Mouse (Mus musculus) left cerebral cortex, postnatal 25 days (tissue): ENCODE results near the gene Gm19668. TPM values are rescaled to one million over a fixed set of nuclear protein-coding genes. Genes with fewer than 3 reads are reported as not detected.
"Not testable (repeated sequence)": the region's sequence is repeated elsewhere in the genome, so short reads cannot be mapped to it uniquely, and the experiment has no call there.

Experiments
- DNase-seq, 2 experiments: peaks; one replicate each; pipeline ENCODE4 v3.0.0; 2022; ENCODE audit warnings: low spot score in 2 of 2, mixed read lengths in 1 of 2
- intact Hi-C: fragments of 180-260 bp; cut with DNase I; formaldehyde crosslinking; loops from one replicate; pipeline ENCODE4 v1.15.1; 2025
- total RNA-seq, 2 experiments: library from RNA; stranded (reverse); gene quantifications; 2 replicates each; pipeline ENCODE4 v1.2.3; 2021

The Gm19668 gene
- not detected for total RNA-seq

DNA sequence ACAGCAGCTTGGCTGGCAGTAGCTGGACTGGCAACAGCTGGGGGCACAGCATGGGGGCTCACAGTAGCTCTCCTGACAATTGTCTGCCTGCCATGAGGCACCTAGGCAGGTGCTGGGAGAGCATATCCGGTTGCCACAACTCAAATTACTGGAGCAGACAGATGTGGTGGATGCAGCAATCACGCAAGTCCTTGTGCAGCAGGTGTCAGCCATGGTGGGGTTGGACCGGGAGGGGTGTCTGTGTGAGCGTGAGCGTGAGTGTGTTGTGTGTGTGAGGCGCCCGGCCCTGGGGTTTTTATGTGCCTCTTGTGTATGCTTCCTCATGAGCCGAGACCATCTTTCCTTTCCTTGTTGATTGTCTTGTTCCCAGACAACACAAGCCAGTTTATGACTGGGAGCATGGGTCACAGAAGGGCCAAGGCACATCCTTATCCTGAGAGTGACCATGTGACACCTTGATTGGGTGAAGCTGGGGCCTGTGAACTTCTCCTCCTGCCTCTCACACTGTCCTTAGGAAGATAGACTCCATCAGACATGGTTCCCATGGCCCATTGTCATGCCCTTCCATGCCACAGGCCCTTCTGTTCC, at the start of gene Gm19668:
TSS of gene Gm19668 (minus strand) at position 213 of the 588 bp plus-strand sequence.
- intact Hi-C loops: no loop called here
- DNase-seq: no peak

- no peak for DNase-seq
- intact Hi-C loops: no loop called here
Observed at GRCm38 (mm10) chr10:77847538-77847937, 48.6 kb upstream of the Gm19668 start.

DNA sequence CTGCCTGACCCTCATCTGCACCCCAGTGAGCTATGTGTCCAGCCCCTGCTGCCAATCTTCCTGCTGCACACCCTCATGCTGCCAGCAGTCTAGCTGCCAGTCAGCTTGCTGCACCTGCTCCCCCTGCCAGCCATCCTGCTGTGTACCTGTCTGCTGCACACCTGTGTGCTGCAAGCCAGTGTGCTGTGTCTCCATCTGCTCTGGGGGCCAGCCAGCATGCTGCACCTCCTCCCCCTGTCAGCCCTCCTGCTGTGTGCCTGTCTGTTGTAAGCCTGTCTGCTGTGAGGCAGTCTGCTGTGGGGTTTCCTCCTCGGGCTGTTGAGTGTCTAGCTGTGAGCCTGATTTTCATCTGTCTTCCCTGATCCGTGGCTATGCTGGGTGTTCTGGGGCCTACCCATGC, 48.0 kb upstream of the Gm19668 start:
- intact Hi-C loops: no loop called here
- DNase-seq: no peak

DNA sequence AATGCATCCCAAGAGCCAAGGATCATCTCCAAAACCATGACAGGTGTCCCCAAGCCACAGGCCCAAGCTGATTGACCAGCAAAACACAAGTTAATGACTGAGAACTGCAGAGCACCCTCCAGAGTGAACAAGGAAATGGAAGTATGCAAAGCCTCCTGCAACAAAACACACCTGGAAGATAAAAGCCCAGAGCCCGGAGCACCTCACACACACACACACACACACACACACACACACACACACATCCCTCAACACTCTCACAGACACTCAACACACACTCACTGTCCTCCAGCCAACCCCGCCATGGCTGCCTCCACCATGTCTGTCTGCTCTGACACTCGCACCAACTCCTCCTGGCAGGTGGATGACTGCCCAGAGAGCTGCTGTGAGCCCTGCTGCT, 47.6 kb upstream of the Gm19668 start, which contains the start of gene Gm36176:
TSS of gene Gm36176 (plus strand) at position 301 of the 400 bp plus-strand sequence.
- intact Hi-C loops: no loop called here
- no peak for DNase-seq

- DNase-seq: no peak
- intact Hi-C loops: no loop called here
Observed at GRCm38 (mm10) chr10:77839006-77839405, 40.1 kb upstream of the Gm19668 start.

DNA sequence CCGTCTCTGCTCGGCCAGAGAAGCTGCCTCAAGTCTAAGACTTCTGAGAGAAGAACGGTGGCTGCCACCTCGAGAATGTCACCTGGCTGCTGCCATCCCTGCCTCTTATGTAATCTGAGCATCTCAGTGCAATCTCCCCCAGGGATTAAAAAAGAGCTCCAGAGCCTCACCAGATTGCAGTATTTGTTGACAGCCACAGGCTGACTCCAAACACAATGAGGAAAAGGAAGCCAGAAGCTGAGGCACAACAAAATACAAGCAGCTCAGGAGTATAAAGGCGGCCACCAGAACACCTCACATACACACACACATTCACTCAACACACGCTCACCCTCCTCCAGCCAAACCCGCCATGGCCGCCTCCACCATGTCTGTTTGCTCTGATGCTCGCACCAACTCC, 36.7 kb upstream of the Gm19668 start, which contains the start of gene Krtap10-10:
TSS of gene Krtap10-10 (plus strand) at position 301 of the 400 bp plus-strand sequence.
- intact Hi-C loops: no loop called here
- DNase-seq: peak in 1 of 2 experiments; percentile 37

- intact Hi-C loops: no loop called here
- DNase-seq: no peak
Observed at GRCm38 (mm10) chr10:77826951-77827350, 28.0 kb upstream of the Gm19668 start, which contains the start of gene Krtap10-4. Krtap10-4 (minus strand) TSS chr10:77827095.

- intact Hi-C loops: no loop called here
- DNase-seq: no peak
Observed at GRCm38 (mm10) chr10:77819203-77819602, 20.3 kb upstream of the Gm19668 start.

- intact Hi-C loops: no loop called here
- no peak for DNase-seq
Observed at GRCm38 (mm10) chr10:77818523-77818922, 19.6 kb upstream of the Gm19668 start.

- intact Hi-C loops: no loop called here
- DNase-seq: no peak
Observed at GRCm38 (mm10) chr10:77815514-77815913, 16.6 kb upstream of the Gm19668 start.

DNA sequence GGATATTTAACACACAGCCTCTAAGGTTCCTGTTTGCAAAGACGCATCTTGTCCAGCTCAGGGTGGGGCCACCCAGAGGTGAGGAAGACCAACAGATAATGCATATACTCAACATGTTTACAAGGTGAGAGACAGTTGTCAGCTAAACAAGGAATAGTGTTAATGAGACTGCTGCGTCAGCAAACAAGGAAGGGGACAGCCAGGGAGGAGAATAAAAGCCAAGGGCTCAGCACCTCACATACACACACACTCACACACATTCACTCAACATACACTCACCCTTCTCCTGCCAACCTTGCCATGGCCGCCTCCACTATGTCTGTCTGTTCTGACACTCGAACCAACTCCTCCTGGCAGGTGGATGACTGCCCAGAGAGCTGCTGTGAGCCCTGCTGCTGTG, 15.4 kb upstream of the Gm19668 start, which contains the start of gene Gm2696:
TSS of gene Gm2696 (plus strand) at position 301 of the 400 bp plus-strand sequence.
- intact Hi-C loops: no loop called here
- no peak for DNase-seq

GRCm38 (mm10) chr10:77811743-77812142, 12.8 kb upstream of the Gm19668 start, which contains the start of gene Gm9507:
Gm9507 (minus strand) TSS chr10:77811843.
- intact Hi-C loops: no loop called here
- no peak for DNase-seq

DNA sequence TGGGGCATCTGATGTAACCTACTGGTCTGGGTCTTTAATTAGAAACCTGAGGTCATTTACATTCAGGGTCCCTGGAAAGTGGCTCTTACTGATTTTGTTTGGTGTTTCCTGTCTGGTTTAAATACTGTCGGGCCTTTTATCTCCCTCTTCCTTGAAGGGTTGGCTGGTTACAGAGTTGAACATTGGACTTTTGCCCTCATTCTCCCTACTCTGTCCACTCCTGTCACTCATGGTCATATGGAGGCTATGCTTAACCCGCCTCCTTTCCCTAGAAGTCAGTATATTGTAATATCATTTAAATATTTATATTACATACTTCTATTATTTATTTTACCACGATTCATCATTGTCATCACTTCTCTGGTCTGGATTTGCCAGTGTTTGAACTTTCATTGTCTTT, 5.2 kb upstream of the Gm19668 start:
- no peak for DNase-seq
- intact Hi-C loops: no loop called here

DNA sequence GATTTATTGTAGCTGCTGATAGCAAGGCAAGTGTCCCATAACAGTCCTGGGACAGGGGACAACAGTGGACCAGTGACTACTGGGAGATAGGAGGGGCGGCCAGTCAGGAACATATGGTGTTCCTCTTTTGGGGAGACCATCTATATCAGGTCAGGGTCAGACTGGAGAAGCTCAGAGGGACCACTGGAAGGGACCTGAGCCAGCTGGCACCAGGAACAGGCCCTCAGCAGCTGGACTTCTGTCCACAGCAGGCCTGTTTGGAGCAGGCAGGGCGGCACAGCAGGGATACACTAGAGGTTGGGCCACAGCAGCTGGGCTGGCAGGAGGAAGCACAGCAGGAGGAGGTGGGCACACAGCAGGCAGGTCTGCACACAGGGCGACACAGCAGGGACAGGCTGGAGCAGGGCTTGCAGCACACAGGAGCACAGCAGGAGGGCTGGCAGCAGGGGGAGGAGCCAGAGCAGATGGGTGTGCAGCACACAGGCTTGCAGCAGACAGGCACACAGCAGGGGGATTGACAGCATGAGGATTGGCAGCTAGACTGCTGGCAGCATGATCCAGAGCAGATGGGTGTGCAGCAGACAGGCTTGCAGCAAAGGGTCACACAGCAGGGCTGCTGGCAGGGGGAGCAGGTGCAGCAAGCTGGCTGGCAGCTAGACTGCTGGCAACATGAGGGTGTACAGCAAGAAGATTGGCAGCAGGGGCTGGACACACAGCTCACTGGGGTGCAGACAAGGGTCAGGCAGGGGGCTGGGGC, 591 bp downstream of the Gm19668 start:
- intact Hi-C loops, DNase-seq: not testable (repeated sequence)

DNA sequence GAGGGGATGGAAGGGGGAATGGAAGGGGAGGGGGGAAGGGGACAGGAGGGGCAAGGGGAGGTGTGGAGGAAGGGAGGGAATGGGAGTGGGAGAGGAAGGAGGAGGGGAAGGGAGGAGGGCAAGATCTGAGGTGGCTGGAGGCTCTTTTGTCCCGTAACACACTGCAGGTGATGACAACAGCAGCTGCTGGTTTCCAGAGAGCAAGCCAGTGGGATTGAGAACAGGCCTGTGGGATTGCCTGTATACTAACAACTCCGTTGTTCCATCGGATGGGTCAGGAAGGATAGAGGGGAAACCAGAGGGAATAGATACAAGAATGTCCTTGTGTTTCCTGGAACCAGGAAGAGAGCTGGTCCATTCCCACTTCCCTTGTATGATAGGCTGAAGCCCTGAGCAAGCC, 1.3 kb downstream of the Gm19668 start:
- DNase-seq: no peak
- intact Hi-C loops: no loop called here

GRCm38 (mm10) chr10:77794976-77795375, 4.0 kb downstream of the Gm19668 start, which contains the start of gene Gm9639:
Gm9639 (minus strand) TSS chr10:77795076.
- no peak for DNase-seq

GRCm38 (mm10) chr10:77788621-77789020, 10.3 kb downstream of the Gm19668 start:
- DNase-seq: no peak
- intact Hi-C loops: no loop called here

More at GRCm38 (mm10) chr10:77794976-77795375, 4.0 kb downstream of the Gm19668 start, which contains the start of gene Gm9639:
- intact Hi-C loops: no loop called here

GRCm38 (mm10) chr10:77787876-77788275, 11.1 kb downstream of the Gm19668 start, which contains the start of gene Gm7137:
Gm7137 (minus strand) TSS chr10:77788200.
- intact Hi-C loops: not testable (repeated sequence)

GRCm38 (mm10) chr10:77783396-77783795, 15.5 kb downstream of the Gm19668 start:
- not testable (repeated sequence) for DNase-seq

More at GRCm38 (mm10) chr10:77787876-77788275, 11.1 kb downstream of the Gm19668 start, which contains the start of gene Gm7137:
- DNase-seq: peak in 1 of 2 experiments; percentile 46

GRCm38 (mm10) chr10:77782442-77782841, 16.5 kb downstream of the Gm19668 start, which contains the start of gene Gm3250:
Gm3250 (minus strand) TSS chr10:77782542.
- intact Hi-C loops, DNase-seq: not testable (repeated sequence)

More at GRCm38 (mm10) chr10:77783396-77783795, 15.5 kb downstream of the Gm19668 start:
- intact Hi-C loops: not testable (repeated sequence)
